ENCODE assay signal across 19 mouse cellular contexts in the genomic region with DNA sequence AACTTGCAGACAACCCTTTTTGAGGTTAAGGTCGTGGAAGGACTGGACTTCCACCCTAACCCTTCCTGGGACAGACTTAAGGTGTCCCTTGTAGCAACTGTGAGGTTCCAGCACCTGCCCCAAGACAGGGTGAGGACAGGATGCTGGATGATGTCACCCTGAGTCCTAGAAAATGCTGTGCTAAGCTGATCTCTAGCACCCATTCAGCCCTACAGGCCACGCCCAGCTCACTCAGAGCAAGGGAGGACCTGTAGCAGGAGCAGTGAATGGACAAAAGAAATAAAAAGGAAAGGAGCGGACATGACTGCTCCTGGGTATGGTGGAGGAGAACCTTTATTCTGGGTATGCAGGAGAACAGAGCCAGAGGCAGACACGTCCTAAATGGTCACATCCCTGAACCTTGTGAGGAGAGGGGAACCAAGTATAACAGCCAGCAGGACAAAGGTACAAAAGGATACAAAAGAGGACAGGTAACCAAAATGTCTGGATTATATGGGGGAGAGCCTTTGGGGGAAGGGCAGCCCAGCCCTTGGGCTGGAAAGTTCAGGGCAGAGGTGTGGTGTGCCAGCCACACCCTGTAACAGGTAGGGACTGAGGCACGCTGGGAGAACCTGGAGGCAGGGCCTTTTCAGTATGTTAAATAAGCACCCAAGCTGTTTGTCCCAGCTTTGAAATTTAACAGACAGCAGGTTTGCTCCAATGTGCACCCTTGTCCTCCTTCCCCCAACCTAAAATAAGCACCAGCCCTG.
DNase-seq lines count a peak whose midpoint lies in the region; ATAC-seq lines count a peak whose summit lies in the region.
"Had no signal": no experiment of that assay in that cellular context is flagged by ENCODE, and none has a peak within 500 bp of the region (broad histone marks: within the 10 kb centered on the region; RNA-seq: fewer than 3 reads in every experiment).

No protein-coding gene starts in this region.

- H3K9me3 ChIP-seq in heart, embryonic 12.5 days (replicated peaks) = no peaks in the 10 kb centered on the region
- no peaks in the 10 kb centered on the region for H3K9me3 ChIP-seq in liver, embryonic 13.5 days (replicated peaks)
- H3K9me3 ChIP-seq in stomach, embryonic 15.5 days = no peaks in the 10 kb centered on the region
- H3K9me3 ChIP-seq: embryonic facial prominence, embryonic 12.5 days; forebrain, embryonic 10.5 days; heart, embryonic 13.5 days; hindbrain, embryonic 10.5 days; limb, embryonic 13.5 days had no signal

- H3K4me2 ChIP-seq in heart, embryonic 12.5 days = no peak overlapping the region
- no peak overlapping the region for H3K4me2 ChIP-seq in liver, embryonic 13.5 days
- H3K4me2 ChIP-seq in stomach, embryonic 15.5 days = no peak overlapping the region
- H3K4me2 ChIP-seq: embryonic facial prominence, embryonic 12.5 days; heart, embryonic 13.5 days; limb, embryonic 13.5 days had no signal

- no peak overlapping the region for H3K9ac ChIP-seq in heart, embryonic 12.5 days
- no peak overlapping the region for H3K9ac ChIP-seq in liver, embryonic 13.5 days
- H3K9ac ChIP-seq in stomach, embryonic 15.5 days = no peak overlapping the region
- H3K9ac ChIP-seq: embryonic facial prominence, embryonic 12.5 days; heart, embryonic 13.5 days; limb, embryonic 13.5 days had no signal

- DNase-seq in heart, postnatal 4 days = no peak
- DNase-seq in c-Kit-positive CD71-positive TER-119-positive erythroid progenitor cells, embryonic 14.5 days (ENCODE audit: low spot score) = peak; percentile 38
- DNase-seq in liver, embryonic 13.5 days = no peak
- DNase-seq in spleen, adult 12 weeks (ENCODE audit: low spot score) = no peak
- DNase-seq in gastrocnemius, postnatal 36 days = no peak
- no peak for DNase-seq in thymus, postnatal 36 days
- DNase-seq: adrenal gland, adult 2 months; cerebellum, adult 18-20 months; kidney, adult 8-10 months; kidney, postnatal 4 days; lung, postnatal 4 days; midbrain, embryonic 14.5 days had no signal

- intact Hi-C loops in gastrocnemius, postnatal 36 days (cut with DNase I) = no loop called here

- no peaks in the 10 kb centered on the region for H3K36me3 ChIP-seq in heart, embryonic 12.5 days
- no peaks in the 10 kb centered on the region for H3K36me3 ChIP-seq in liver, embryonic 13.5 days
- no peaks in the 10 kb centered on the region for H3K36me3 ChIP-seq in stomach, embryonic 15.5 days
- H3K36me3 ChIP-seq: embryonic facial prominence, embryonic 12.5 days; forebrain, embryonic 10.5 days; heart, embryonic 13.5 days; hindbrain, embryonic 10.5 days; limb, embryonic 13.5 days had no signal

- WGBS in heart, embryonic 12.5 days = 69% methylated on average over 5 of the region's 5 CpGs
- 67% methylated on average over 5 of the region's 5 CpGs for WGBS in liver, embryonic 13.5 days (ENCODE audit: insufficient replicate concordance)
- 62% methylated on average over 5 of the region's 5 CpGs for WGBS in stomach, embryonic 15.5 days

- H3K27ac ChIP-seq in heart, embryonic 12.5 days (ENCODE audit: poor library complexity, severe bottlenecking) = no peak overlapping the region
- no peak overlapping the region for H3K27ac ChIP-seq in liver, embryonic 13.5 days
- H3K27ac ChIP-seq in stomach, embryonic 15.5 days = peak overlapping the region; percentile 31; the same call in 1 of the 2 replicates
- H3K27ac ChIP-seq: embryonic facial prominence, embryonic 12.5 days; forebrain, embryonic 10.5 days; heart, embryonic 13.5 days; hindbrain, embryonic 10.5 days; limb, embryonic 13.5 days had no signal

- peak; percentile 51; the same call in 1 of the 2 replicates for ATAC-seq in heart, embryonic 12.5 days (ENCODE audit: insufficient number of reproducible peaks, low FRiP score)
- peak; percentile 83 for ATAC-seq in liver, embryonic 13.5 days (ENCODE audit: low read depth)
- peak; percentile 35; the same call in 1 of the 2 replicates for ATAC-seq in stomach, embryonic 15.5 days (ENCODE audit: insufficient read depth, low FRiP score, low read depth)

- H3K4me3 ChIP-seq in heart, embryonic 12.5 days = no peak overlapping the region
- no peak overlapping the region for H3K4me3 ChIP-seq in liver, embryonic 13.5 days (replicated peaks)
- H3K4me3 ChIP-seq in stomach, embryonic 15.5 days (replicated peaks) = no peak overlapping the region
- H3K4me3 ChIP-seq: embryonic facial prominence, embryonic 12.5 days; forebrain, embryonic 10.5 days; heart, embryonic 13.5 days; hindbrain, embryonic 10.5 days; limb, embryonic 13.5 days had no signal

- no peaks in the 10 kb centered on the region for H3K27me3 ChIP-seq in heart, embryonic 12.5 days (replicated peaks)
- no peaks in the 10 kb centered on the region for H3K27me3 ChIP-seq in liver, embryonic 13.5 days
- H3K27me3 ChIP-seq in stomach, embryonic 15.5 days (replicated peaks) = no peaks in the 10 kb centered on the region
- H3K27me3 ChIP-seq: embryonic facial prominence, embryonic 12.5 days; heart, embryonic 13.5 days; limb, embryonic 13.5 days had no signal

- H3K4me1 ChIP-seq in heart, embryonic 12.5 days (replicated peaks) = peaks cover 3% of the 10 kb centered on the region; the same call in 1 of the 2 replicates
- H3K4me1 ChIP-seq in liver, embryonic 13.5 days (replicated peaks) = peaks cover 19% of the 10 kb centered on the region
- H3K4me1 ChIP-seq in stomach, embryonic 15.5 days = no peaks in the 10 kb centered on the region
- H3K4me1 ChIP-seq: embryonic facial prominence, embryonic 12.5 days; hindbrain, embryonic 10.5 days; limb, embryonic 13.5 days had no signal
